Mouse (Mus musculus) kidney, postnatal 14 days (tissue): ENCODE results near the gene Ripply2.
"Not testable (repeated sequence)": the region's sequence is repeated elsewhere in the genome, so short reads cannot be mapped to it uniquely, and the experiment has no call there.

ENCODE experiments used
- DNase-seq: peaks from one replicate; pipeline ENCODE4 v3.0.0; 2022; ENCODE audit warnings: mixed read lengths

Gene Ripply2

DNA sequence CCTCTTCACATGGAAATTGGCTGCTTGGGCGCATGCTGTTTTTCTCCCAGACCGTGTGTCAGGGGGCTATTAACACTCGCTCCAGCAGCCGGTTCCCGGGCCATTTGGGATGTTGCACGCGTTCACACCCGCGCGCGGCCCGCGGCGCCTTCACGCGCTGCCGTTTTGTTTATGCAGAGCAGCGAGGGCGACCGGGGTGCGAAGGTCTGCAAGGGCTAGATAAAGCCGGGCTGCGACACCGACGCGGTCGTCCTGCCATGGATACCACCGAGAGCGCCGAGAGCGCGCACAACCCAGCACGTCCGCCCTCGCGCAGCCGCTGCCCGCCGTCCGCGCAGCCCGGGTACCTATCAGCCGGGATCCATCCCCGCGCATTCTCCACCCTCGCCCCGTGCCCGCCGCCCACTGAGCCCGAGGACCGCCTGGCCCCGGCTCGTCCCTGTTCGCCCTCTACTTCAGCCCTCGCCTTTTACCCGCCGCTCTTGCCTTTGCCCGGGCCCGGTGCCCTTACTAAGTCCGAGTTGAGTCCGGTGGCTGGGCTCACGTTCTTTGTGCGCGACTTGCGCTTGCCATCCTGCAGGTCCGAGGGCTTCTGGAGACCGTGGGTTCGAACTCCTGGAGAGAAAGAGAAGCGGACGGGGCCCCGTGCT lies at the start of gene Ripply2:
Gene Ripply2 (plus strand): TSS at position 250 of the 650 bp plus-strand sequence.
- peak; percentile 3 for DNase-seq

DNA sequence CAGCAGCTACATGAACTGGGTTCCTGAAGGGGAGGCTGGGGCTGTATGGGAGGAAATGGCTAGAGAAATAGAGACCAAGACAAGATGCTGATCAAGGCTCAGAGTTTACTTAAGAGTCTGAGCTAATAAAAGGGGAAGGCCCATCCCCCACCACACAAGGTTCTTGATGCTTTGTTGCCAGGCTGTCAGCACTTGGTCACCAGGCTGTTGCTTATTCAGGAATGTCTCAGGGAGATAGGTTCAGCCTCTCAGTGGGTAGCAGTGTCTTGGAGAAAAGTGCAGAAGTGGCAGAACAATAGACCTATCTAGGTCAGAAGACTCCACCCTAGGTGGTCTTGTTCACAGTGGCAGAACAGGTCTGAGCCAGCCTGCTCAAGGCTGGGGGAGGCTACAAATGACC lies 42.9 kb upstream of the Ripply2 start:
- not testable (repeated sequence) for DNase-seq

DNA sequence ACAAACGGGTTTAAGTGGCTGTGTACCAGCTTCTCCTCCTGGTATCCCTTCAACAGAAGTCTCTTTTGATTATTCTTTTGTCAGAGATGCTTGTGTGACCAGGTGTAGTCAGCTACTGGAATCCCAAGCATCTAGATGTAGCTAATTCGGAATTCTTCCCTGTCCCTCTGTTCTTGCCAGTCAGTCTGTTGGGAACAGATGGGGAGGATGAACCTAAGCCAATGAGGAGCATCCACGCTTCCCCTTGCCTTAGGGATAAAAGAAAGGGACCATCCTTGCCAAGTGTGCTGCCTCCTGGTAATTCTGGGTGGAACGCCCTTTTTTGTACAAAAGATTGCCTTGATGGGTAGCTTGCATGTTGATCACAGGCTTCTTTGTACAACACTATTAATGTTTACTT lies 41.8 kb upstream of the Ripply2 start:
- DNase-seq: no peak

DNA sequence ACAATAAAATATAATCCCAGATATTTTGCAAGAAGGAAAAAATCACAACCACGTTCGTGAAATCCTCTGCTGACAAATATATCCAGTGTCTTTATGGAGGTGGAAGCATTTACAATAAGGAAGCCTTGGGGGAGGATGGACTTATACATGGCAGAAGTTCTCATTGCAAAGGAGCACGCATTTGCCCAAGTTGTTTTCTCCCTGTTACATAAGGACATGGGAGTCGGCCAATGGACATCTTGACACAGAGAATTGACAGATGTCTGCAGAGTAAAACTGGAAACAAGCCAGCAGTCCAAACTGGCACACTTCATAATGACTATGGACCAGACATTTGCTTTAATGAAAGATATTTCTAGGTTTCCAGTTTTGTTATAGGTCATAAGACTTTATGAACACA lies 38.4 kb upstream of the Ripply2 start:
- DNase-seq: no peak

DNA sequence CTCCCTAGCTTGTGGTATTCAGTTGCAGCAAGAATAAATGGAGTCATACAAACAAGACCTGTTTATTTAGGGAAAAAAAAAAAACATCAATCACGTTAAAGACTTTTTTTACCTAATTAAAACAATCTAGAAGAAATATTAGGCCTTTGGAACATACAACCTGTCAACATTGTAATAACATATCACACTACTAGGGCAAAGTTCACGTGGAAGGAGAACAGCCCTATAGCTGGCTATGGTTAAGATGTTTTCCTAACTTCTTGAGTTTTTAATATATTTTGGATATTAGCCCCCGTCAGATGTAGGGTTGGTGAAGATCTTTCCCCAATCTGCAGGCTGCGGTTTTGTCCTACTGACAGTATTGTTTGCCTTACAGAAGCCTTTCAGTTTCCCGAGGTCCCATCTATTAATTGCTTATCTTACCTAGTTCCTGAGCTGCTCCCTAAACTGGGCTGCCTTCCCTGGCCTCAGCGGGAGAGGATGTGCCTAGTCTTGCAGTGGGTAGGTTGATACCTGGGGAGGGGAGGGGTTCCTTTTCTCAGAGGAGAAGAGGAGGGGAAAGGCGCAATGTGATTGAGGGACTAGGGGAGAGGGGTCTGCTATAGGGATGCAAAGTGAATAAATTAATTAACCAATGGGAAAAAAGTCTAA lies 37.0 kb upstream of the Ripply2 start:
- DNase-seq: no peak

DNA sequence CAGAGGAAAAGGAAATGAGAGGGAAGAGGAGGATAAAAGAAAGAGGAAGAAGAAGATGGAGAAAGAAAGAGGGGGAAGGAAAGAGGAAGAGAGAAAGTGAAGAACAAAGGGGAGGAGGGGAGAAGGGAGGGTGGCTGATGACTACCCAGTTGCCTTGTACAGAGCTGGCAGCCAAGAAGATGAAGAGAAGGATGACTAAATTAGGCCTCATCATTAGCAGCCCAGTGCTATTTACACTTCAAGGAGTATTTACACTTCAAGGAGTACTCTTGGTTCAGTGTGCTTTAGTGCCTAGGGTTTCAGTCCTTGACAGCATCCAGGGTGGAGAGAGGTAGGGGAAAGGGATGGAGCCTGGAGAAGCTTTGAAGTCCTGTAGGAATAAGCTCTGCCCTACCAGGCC lies 35.3 kb upstream of the Ripply2 start:
- DNase-seq: no peak

DNA sequence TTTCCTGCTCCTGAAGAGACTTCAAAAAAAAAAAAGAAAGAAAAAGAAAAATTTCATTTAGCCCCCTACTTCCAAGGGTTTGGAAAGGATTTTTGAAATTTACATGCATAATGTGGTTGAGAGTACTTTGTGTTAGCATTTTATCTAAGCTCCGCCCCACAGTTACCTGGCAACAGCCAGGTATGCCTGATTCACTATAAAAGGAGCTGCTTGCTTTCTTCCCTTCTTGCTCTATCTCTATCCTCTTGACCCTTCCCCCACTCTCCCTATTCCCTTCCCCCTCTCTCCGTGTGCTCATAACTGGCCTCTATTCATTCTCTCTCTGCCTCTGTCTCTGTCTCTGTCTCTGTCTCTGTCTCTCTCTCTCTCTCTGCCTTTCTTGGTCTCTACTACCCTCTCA lies 34.4 kb upstream of the Ripply2 start:
- DNase-seq: no peak

DNA sequence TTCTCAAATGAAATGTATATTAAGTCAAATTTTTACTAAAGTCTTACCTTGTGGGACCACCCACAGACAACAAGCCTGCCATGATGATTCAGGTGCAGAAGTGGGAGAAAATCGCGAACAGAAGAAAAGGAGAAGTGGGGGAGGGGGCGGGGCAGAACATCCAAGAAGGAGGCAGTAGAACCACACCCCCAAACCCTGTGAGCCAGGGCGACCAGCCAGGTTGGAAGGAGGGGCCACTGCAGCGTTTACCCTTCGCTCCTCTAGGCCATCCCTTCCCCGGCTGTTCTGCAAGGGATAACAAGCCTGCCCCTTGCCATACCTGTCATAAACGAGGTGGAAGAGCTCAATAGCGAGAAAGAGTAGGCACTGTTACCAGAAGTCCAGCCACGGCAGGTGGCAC lies 33.8 kb upstream of the Ripply2 start:
- no peak for DNase-seq

DNA sequence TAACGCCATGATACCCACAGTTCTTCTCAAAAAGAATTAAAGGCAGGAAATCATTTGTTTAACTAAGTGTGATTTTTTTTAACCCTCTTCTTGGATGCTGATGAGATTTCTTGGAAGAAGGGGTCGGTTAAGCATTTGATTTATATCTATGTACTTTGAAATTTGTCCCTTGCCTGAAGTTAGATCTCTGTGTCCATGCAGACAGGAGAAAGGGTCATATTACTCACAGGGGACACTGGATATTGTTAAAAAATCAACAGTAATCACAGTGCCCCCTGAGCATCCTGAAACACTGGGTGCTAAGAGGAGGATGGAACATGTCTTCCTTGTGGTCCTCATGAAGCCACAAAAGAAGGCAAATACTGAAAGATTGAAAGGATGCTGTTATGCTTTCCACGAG lies 30.8 kb upstream of the Ripply2 start:
- DNase-seq: no peak

DNA sequence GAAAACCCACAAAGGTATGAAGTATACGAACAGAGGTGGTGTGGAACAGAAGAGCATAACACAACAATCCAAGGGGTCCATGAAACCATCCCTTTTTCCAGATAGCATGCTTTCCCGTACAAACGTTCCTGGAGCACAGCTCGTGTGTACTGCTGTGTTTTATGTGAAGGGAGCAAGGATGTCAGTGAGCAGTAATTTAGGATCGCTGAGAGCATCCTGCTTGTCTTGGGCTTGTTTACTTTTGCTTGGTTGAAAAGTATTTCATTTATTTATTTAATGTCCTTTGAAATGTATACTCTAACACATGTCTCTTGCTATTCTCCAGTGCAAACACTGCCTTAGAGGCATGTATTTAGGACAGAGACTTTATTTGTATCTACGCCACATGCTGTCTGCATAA lies 30.2 kb upstream of the Ripply2 start:
- DNase-seq: no peak

DNA sequence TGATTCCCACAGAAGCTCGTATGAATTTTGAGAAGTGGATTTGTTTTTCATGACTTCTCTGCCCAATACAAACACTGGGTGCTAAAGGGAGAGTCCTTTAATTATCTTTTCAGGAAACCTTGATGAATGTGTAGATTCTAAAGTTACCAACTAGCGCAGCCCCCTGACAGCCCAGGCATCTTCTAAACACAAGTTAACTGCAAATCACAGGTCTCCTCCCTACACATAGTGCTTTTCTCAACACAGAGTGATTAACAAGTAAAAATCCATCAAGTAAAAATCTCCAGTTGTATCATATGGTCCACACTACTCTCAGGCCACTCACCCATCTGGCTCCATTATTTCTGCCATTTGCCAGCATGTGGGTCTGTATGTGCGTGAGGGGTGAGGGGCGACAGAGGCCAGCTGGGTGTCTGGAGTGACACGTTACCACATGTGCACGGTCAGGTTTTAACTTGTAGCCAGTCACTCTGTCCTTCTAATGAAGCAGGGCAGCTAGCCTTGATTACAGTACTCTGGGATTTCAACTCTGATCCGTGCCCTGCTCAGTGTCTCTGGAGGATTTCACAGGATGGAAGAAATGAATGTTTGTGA lies 28.5 kb upstream of the Ripply2 start:
- no peak for DNase-seq

DNA sequence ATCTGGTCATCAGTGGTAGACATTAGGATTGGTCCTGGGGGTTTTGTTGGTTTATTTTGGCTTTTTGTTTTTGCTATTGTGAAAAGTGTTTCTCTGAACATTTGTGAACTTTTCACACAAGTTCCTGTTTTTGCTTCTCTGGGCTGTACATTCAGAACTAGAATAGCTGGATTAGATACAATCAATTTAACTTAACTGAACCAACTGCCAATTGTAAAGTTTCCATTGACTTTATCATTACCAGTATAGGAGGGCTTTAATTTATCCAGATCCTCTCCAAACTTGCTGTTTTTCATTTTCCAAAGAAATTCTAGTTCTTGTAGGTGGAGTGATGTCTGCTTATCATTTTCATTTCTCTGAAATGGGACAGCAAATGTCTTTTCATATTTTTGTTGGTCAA lies 25.5 kb upstream of the Ripply2 start:
- no peak for DNase-seq

DNA sequence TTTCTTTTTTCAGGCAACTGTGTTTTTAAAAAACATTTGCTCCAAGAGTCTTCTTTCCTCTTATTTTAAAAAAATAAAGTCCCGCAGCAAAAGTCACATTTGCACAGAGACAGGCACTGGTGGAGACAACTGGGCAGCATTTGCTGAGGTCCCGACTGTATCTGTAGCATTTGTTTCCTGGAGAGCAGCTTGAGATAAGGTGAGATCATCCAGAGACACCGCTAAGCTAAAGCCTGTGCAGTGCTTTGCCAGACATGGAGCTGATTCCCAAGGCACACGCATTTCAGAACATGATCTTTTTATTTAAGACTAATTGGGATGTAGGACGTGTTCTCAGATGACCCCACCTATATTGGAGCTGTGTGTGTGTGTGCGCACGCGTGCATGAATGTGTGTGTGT lies 23.6 kb upstream of the Ripply2 start:
- DNase-seq: no peak

DNA sequence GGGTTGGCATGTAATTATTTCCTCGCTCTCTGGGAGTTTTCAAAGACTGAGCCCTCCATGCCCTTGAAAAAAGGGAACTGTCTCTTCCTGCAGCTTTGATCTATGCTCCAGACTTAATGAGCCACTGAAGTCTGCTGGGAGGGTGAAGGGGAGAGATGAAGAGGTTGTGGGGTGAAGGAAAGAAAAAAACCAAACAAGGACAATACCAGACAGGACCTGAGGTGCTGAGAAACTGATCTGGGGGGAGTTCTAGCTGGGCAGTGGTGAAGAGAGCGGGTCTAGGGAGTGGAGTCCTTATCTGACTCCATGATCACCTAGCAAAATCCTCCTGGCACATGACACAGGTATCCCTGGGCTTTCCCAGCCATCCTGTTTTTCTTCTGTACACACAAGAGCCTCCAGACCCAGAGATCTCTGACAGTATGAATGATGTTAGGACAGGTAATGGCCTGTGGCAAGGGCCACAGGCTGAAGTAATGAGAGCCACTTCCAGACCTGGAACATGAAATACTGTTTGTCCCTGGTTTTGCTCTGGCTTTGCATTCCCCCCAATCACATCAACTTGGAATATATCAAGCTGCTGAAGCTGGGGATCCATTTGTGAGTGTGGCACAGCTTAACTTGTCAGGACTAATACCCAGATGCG lies 18.2 kb upstream of the Ripply2 start:
- DNase-seq: no peak

DNA sequence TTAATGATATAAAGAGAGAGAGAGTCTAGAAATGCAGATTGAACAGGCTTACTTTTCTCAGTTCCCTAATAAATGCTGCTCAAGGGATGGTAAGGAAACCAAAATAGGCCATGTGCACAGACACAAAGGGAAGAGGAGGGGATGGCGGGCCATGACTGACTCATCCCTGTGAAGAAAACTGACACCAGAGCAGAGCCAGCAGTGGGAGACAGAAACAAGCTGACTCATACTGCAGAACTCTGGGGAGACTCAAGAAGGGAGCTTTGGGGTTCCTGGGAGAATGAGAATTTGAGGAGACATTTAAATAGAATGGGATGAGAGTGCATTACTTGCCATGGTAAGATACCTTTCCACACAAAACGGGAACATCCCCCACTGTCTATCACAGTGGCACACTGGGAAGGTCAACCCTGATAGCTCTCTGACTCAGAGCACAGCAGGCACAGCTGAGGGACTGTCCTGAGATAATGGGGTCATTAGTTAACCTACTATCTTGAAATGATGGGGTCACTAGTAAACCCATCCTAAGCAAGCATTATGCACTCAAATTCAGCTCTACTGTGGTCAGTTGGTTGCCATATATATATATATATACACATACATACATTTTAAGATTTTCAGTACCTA lies 15.3 kb upstream of the Ripply2 start:
- DNase-seq: no peak

DNA sequence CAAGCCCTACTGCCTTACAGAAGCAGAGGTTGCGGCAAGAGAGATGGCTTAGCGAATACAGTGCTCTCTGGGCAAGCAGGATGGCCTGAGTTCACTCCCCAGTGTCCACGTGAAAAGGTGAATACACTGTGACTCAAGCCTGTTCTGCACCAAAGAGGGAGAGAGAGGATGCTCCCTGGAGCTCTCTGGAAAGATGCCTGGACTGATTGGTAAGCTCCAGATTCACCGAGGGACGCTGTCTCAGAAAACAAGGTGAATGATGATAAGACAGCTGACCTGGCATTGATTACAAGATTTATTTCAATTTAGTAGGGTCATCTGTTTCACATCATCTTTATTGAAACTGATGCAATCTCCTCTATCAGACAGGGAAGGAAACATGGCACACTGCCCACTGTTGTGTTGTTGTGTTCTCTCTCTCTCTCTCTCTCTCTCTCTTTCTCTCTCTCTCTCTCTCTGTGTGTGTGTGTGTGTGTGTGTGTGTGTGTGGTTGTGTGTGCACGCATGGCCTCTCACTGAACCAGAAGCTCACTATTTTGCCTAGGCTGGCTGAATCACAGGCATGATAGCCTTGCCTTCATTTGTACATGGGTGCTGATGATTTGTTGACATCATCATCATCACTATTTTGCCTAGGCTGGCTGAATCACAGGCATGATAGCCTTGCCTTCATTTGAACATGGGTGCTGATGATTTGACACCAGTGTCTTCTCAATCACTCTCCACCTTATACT lies 10.5 kb upstream of the Ripply2 start:
- no peak for DNase-seq

DNA sequence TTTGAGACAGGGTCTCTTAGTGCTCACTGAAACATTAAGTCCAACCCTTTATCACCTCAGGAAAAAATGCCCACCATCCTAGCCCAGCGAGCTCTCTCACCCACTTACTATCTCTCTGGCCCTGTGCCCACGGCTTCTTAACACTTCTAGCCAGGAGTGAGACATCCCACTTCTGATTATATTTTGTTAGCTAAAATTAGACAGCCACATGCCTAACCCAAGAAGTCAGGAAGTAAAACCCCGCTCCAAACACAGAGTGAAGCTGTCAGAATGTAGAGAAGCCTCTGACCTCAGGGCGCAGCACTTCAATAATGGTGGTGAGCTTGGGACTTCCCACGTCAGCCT lies 9.9 kb upstream of the Ripply2 start:
- no peak for DNase-seq

DNA sequence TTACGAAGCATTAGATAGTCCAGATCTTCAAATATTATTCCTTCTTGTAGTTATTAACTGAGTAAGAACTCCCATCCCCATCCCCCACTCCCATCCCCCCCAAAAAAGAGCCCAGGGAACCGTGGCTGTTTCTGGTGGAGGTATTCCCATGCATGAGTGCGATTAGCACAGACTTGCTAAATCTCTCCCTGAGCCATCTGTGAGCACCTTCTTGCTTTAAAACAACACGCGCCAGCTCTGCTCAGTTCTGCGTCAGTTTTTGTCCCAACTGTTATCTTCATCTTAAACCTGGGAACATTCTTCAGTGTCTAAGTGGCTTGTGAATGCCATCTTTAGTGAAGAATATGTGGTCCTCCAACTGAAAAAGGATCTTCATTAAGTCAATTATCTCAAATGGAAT lies 6.8 kb upstream of the Ripply2 start:
- DNase-seq: no peak

DNA sequence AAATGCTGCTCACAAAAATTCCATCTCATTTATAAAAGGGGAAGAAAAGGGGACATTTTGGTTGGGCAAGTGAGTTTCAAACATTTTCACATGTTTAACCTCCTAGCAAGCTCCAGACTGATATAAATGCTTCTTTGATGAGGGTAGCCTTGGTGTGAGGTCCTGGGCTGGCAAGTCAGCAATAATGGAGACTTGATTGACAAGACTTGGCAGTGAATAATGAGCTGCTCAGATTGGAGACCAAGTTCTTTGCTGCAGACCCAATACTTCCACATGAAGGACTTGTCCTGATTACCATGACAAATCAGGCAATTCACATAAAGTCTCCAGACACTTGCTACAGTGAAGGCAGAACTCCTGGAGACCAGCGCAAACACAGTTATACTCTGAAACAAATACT lies 6.4 kb upstream of the Ripply2 start:
- DNase-seq: no peak

DNA sequence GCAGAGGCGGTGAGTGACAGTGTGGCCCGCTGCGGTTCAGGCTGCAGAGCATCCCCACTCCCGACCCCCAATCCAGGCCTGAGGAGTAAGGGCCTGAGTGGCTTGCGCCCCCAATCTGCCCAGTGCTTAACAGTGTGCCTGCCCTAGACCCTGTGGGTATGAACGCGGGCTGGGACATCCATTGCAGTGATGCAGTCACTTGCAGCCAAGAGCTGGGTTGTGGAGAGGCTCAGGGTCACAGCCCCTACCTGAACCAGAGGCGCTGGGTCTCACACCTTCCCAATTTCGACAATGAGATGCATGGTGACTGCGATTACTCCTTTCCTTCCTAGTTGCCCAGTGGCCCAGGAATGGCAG lies 579 bp downstream of the Ripply2 start:
- no peak for DNase-seq

DNA sequence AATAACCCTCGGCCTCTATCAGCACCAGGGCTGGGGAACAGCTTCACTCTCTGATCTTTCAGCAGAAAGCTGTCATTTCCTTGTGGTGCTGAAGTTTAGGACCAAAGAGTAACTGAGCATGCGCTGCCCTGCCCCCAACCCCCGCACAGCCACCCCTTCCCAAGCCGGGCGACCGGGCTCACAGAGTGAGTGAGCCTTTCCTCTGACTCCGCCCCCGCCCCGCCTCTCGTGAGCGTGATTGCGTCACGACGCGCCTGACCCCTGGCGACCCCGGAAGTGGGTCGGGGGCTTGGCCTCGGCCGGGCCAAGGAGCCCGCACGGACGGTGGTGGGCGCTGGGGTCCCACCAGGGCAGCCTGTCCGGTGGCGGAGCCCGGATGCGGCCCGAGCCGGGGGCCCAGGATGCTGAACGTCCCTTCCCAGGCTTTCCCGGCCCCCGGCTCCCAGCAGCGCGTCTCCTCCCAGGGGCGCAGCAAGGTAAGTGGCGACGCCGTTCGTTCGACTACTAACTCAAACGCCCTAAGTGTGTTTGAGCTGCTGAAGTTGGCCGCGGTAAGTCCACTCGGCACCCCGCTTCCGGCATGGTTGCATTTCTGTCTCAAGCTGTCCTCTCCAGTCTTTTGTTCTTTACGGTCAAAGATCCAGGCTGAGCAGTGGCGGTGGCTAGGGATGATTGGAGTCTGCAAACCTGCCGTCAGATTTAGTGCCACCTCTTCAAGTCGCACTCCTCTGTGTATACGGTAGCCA lies 6.6 kb downstream of the Ripply2 start, which contains the start of gene Cyb5r4:
Gene Cyb5r4 (plus strand): TSS at position 237 of the 746 bp plus-strand sequence.
- DNase-seq: peak; percentile 97

DNA sequence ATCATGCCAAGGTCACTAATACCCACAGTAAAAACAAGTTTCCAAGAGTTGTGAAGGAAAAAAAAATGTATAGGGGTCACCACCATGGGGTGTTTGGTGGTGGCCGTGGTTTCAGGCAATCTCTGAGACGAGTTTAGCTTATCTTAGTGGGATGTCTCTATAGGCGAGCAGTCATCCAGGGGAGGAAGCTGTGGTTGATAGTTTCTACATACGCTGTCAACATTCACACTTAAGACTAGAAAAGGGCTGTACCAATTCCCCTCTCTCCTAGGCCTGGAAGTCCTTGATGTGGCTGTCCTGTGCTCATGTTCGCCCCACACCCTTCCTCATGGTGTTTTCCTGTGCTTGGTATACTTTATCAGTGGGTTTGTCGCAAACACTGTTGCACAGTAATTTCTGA lies 10.4 kb downstream of the Ripply2 start:
- no peak for DNase-seq
